Comparison of ENCODE assay signal across 8 mouse cellular contexts in the genomic region with DNA sequence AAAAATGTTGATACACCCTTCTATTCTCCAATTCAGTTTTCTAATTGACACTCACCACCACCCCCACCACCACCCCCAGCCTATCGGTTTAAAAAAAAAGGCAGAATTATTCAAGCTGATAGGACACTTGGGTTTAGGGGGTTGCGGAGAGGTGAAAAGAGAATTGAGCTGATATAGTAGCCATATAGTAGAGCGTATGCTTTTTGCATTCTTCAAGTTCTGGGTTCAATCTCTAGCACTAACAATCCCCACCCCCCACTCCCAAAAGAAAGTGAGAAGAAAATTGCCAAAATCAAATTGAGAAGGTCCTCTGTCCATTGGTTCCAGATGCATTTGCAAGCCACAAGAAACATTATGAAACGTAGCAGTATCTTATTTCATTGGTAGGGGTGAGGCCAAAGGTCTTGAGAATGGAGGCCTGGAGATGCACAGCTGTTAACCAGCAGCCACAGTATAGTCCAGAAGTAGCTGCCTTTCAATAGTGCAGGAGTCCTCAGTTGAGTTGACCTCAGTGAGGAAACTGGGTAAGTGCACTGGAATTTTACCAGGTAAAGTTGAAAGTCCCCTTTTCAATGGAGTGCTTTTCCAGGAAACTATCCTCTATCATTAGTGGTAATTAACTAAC. TPM values are rescaled to one million over a fixed set of nuclear protein-coding genes. Genes with fewer than 3 reads are reported as not detected.
DNase-seq lines count a peak whose midpoint lies in the region; ATAC-seq and TF ChIP-seq lines count a peak whose summit lies in the region.

No protein-coding gene starts in this region.

- H3K4me1 ChIP-seq in kidney, embryonic 15.5 days: peaks cover 20% of the 10 kb centered on the region
- peaks cover 6% of the 10 kb centered on the region; the same call in 1 of the 2 replicates for H3K4me1 ChIP-seq in cortical plate, adult 2 months (ENCODE audit: control insufficient read depth, insufficient read depth, low read length)
- H3K4me1 ChIP-seq in midbrain, postnatal 0 days (ENCODE audit: insufficient read depth, low read length): 0 out of 2 replicates have a peak, but pooled peaks cover 4% of the 10 kb centered on the region

- peaks cover 5% of the 10 kb centered on the region for H3K36me3 ChIP-seq in kidney, embryonic 15.5 days
- H3K36me3 ChIP-seq in midbrain, postnatal 0 days (ENCODE audit: insufficient read depth, low read length): no peaks in the 10 kb centered on the region

- H3K27me3 ChIP-seq in kidney, embryonic 15.5 days: no peaks in the 10 kb centered on the region
- no peaks in the 10 kb centered on the region for H3K27me3 ChIP-seq in midbrain, postnatal 0 days (ENCODE audit: insufficient read depth, low read length)

- no peak for DNase-seq in kidney, adult 11 months
- DNase-seq in hindlimb bud, embryonic 11.5 days (ENCODE audit: extremely low spot score, low read depth, low spot score): peak; percentile 33
- no peak for DNase-seq in midbrain, postnatal 0 days (ENCODE audit: low spot score)
- no peak for DNase-seq in left cerebral cortex, adult 11 months (ENCODE audit: low spot score)
- no peak for DNase-seq in cerebellum, adult 9-10 months
- no peak for DNase-seq in gastrocnemius, adult 8-10 months (ENCODE audit: low spot score in 2 of 2)

- 37% methylated on average over 4 of the region's 4 CpGs for WGBS in kidney, embryonic 15.5 days
- WGBS in midbrain, postnatal 0 days: 30% methylated on average over 4 of the region's 4 CpGs

- H3K27ac ChIP-seq in kidney, embryonic 15.5 days: peak overlapping the region; percentile 98; the same call in 1 of the 2 replicates
- H3K27ac ChIP-seq in cortical plate, adult 2 months (ENCODE audit: insufficient read depth, low read length): peak overlapping the region; percentile 98; the same call in 1 of the 2 replicates
- peak overlapping the region; percentile 97 for H3K27ac ChIP-seq in midbrain, postnatal 0 days (ENCODE audit: low read depth, low read length)

- ATAC-seq in kidney, embryonic 15.5 days (replicated peaks; ENCODE audit: low FRiP score): no peak
- no peak for ATAC-seq in midbrain, postnatal 0 days (ENCODE audit: low FRiP score)

- peak overlapping the region; percentile 88 for H3K9ac ChIP-seq in kidney, embryonic 15.5 days
- H3K9ac ChIP-seq in midbrain, postnatal 0 days (replicated peaks; ENCODE audit: low read length, poor library complexity, severe bottlenecking): peak overlapping the region; percentile 96

- TF ChIP-seq CTCF in cortical plate, adult 2 months (IDR thresholded peaks at IDR 0.05; ENCODE audit: extremely low read depth, insufficient read depth, low read length): no peak
- TF ChIP-seq CTCF in midbrain, postnatal 0 days (IDR thresholded peaks at IDR 0.05): no peak

- peak overlapping the region; percentile 82 for H3K4me2 ChIP-seq in kidney, embryonic 15.5 days
- peak overlapping the region; percentile 71 for H3K4me2 ChIP-seq in midbrain, postnatal 0 days (ENCODE audit: low read depth, low read length, poor library complexity, severe bottlenecking)

- no peak for TF ChIP-seq POLR2A in cortical plate, adult 2 months (IDR thresholded peaks at IDR 0.05; ENCODE audit: extremely low read depth, insufficient read depth, low read length)

- H3K9me3 ChIP-seq in kidney, embryonic 15.5 days (replicated peaks): no peaks in the 10 kb centered on the region
- H3K9me3 ChIP-seq in midbrain, postnatal 0 days (ENCODE audit: low read length): no peaks in the 10 kb centered on the region

- H3K4me3 ChIP-seq in kidney, embryonic 15.5 days (replicated peaks): peak overlapping the region; percentile 76
- peak overlapping the region; percentile 92 for H3K4me3 ChIP-seq in cortical plate, adult 2 months (ENCODE audit: insufficient read depth, low read length)
- H3K4me3 ChIP-seq in midbrain, postnatal 0 days (ENCODE audit: low read depth, low read length): peak overlapping the region; percentile 93

RNA-seq across cellular contexts. Expression of gene Dcaf5, which starts 0.8 kb away (rescaled TPM):
- polyA plus RNA-seq in kidney, embryonic 15.5 days (2015; fragmentation: Nextera tagmentation; extraction: Ambion mirVana): 11.3 and 12.3 TPM in 2 replicates
- polyA plus RNA-seq in cortical plate, adult 2 months (2012; rRNA removed): 49.4 and 51.2 TPM in 2 replicates
- 71.6 and 97.6 TPM in 2 replicates for total RNA-seq in midbrain, postnatal 0 days (2014; rRNA removed)
- polyA plus RNA-seq in midbrain, postnatal 0 days (2015; fragmentation: Nextera tagmentation; extraction: Ambion mirVana): 17.6 and 19.4 TPM in 2 replicates
- 10 to 100 TPM; 45.9 to 66.0 (median 50.9) TPM for total RNA-seq in gastrocnemius, adult 8-10 months (2022)

RNA-seq across cellular contexts. Expression of gene Exd2, which starts 25.7 kb away (rescaled TPM):
- polyA plus RNA-seq in kidney, embryonic 15.5 days (2015; fragmentation: Nextera tagmentation; extraction: Ambion mirVana): 30.0 and 30.3 TPM in 2 replicates
- 128 and 146 TPM in 2 replicates for polyA plus RNA-seq in cortical plate, adult 2 months (2012; rRNA removed)
- 40.0 and 43.1 TPM in 2 replicates for total RNA-seq in midbrain, postnatal 0 days (2014; rRNA removed)
- polyA plus RNA-seq in midbrain, postnatal 0 days (2015; fragmentation: Nextera tagmentation; extraction: Ambion mirVana): 31.5 and 32.7 TPM in 2 replicates
- total RNA-seq in gastrocnemius, adult 8-10 months (2022): 10 to 100 TPM; 30.6 to 39.1 (median 34.5) TPM
